Mouse (Mus musculus) bone marrow, adult 2 months (tissue): Measurements from ENCODE around the gene Fras1.

Experiments
- CTCF ChIP-seq: fragments of 200-500 bp; IDR thresholded peaks from 2 replicates; pipeline ENCODE4 v1.5.1; 2011; ENCODE audit warnings: low read length, control low read depth; ENCODE audit not compliant: control insufficient read depth, insufficient read depth
- POLR2A ChIP-seq: fragments of 200-500 bp; IDR thresholded peaks from 2 replicates; pipeline ENCODE4 v1.6.1; 2011; ENCODE audit warnings: low read depth, mild to moderate bottlenecking, control low read depth, low read length, borderline replicate concordance; ENCODE audit not compliant: control insufficient read depth

GRCm38 (mm10) chr5:96363950-96364349, 9.8 kb upstream of the Fras1 start:
- no peak for TF ChIP-seq CTCF
- no peak for TF ChIP-seq POLR2A
